Mouse (Mus musculus) testis, postnatal 14 days (tissue): ENCODE measurements around the gene Hdhd5.
A peak's percentile ranks its signal among the peaks of the same experiment; 100 is the strongest.

Source experiments
- DNase-seq: peaks from one replicate; pipeline ENCODE4 v3.0.0; 2021; ENCODE audit warnings: low spot score

The Hdhd5 gene

GRCm38 (mm10) chr6:120532594-120532993 lies 1.5 kb upstream of the Hdhd5 start:
- no peak for DNase-seq

- peak; percentile 73 for DNase-seq
These were observed 2.0 kb downstream of the Hdhd5 start for GRCm38 (mm10) chr6:120529123-120529522.

- DNase-seq: no peak
These were observed 6.3 kb downstream of the Hdhd5 start for GRCm38 (mm10) chr6:120524796-120525195.

GRCm38 (mm10) chr6:120519647-120520046 lies 11.5 kb downstream of the Hdhd5 start:
- DNase-seq: no peak

- no peak for DNase-seq
These were observed 13.8 kb downstream of the Hdhd5 start for GRCm38 (mm10) chr6:120517311-120517710.

- DNase-seq: no peak
These were observed 14.2 kb downstream of the Hdhd5 start for GRCm38 (mm10) chr6:120516879-120517278.

- peak; percentile 60 for DNase-seq
These were observed 14.7 kb downstream of the Hdhd5 start for GRCm38 (mm10) chr6:120516422-120516821.

- DNase-seq: no peak
These were observed 19.9 kb downstream of the Hdhd5 start for GRCm38 (mm10) chr6:120511212-120511611.

- no peak for DNase-seq
These were observed 20.7 kb downstream of the Hdhd5 start for GRCm38 (mm10) chr6:120510425-120510824.

GRCm38 (mm10) chr6:120509975-120510374 lies 21.1 kb downstream of the Hdhd5 start:
- no peak for DNase-seq

GRCm38 (mm10) chr6:120508645-120509044 lies 22.5 kb downstream of the Hdhd5 start:
- no peak for DNase-seq

GRCm38 (mm10) chr6:120505531-120505930 lies 25.6 kb downstream of the Hdhd5 start:
- no peak for DNase-seq

- DNase-seq: no peak
These were observed 27.1 kb downstream of the Hdhd5 start for GRCm38 (mm10) chr6:120504051-120504450.

- DNase-seq: no peak
These were observed 34.6 kb downstream of the Hdhd5 start for GRCm38 (mm10) chr6:120496544-120496943.

- peak; percentile 73 for DNase-seq
These were observed 37.5 kb downstream of the Hdhd5 start, which contains the start of gene Tmem121b for GRCm38 (mm10) chr6:120493374-120494181. TSS of gene Tmem121b (minus strand) at chr6:120493807.

- peak; percentile 28 for DNase-seq
These were observed 38.4 kb downstream of the Hdhd5 start for GRCm38 (mm10) chr6:120492499-120493373.

GRCm38 (mm10) chr6:120491862-120492498 lies 39.1 kb downstream of the Hdhd5 start:
- no peak for DNase-seq

GRCm38 (mm10) chr6:120491064-120491463 lies 40.1 kb downstream of the Hdhd5 start:
- no peak for DNase-seq

GRCm38 (mm10) chr6:120489461-120489860 lies 41.7 kb downstream of the Hdhd5 start:
- no peak for DNase-seq

- no peak for DNase-seq
These were observed 42.5 kb downstream of the Hdhd5 start for GRCm38 (mm10) chr6:120488647-120489046.

GRCm38 (mm10) chr6:120486051-120486510 lies 45.0 kb downstream of the Hdhd5 start:
- DNase-seq: no peak

GRCm38 (mm10) chr6:120485038-120485437 lies 46.1 kb downstream of the Hdhd5 start:
- no peak for DNase-seq
